Mouse (Mus musculus): Measurements from ENCODE around the gene Mfrp. TPM values are rescaled to one million over a fixed set of nuclear protein-coding genes. Genes with fewer than 3 reads are reported as not detected.

Mfrp gene
- polyA plus RNA-seq, 1 experiment from 2014 or later, result not detected

- Histone ChIP-seq H3K36me3 (ENCODE audit: inconsistent target) (no peaks in the 10 kb centered on the region), H3K79me2 (ENCODE audit: inconsistent target) (no peaks in the 10 kb centered on the region), H3K27ac (no peak overlapping the region), H3K4me3 (ENCODE audit: inconsistent target) (no peak overlapping the region)
- 84% methylated on average over 5 of the region's 5 CpGs for WGBS (ENCODE audit: missing documents)
Observed at GRCm38 (mm10) chr9:44125026-44125425, 23.5 kb downstream of the Mfrp start.

GRCm38 (mm10) chr9:44125546-44126428 lies 24.3 kb downstream of the Mfrp start:
- no peaks in the 10 kb centered on the region for H3K79me2 ChIP-seq (ENCODE audit: inconsistent target)
- no peak overlapping the region for H3K4me3 ChIP-seq (ENCODE audit: inconsistent target)
- H3K36me3 ChIP-seq (ENCODE audit: inconsistent target), result no peaks in the 10 kb centered on the region
- no peak overlapping the region for H3K27ac ChIP-seq
- WGBS (ENCODE audit: missing documents), result 44% methylated on average over 18 of the region's 18 CpGs

GRCm38 (mm10) chr9:44126746-44127145 lies 25.2 kb downstream of the Mfrp start:
- Histone ChIP-seq H3K4me3 (ENCODE audit: inconsistent target) (no peak overlapping the region), H3K36me3 (ENCODE audit: inconsistent target) (no peaks in the 10 kb centered on the region), H3K79me2 (ENCODE audit: inconsistent target) (no peaks in the 10 kb centered on the region), H3K27ac (no peak overlapping the region)
- WGBS (ENCODE audit: missing documents), result 57% methylated on average over 3 of the region's 3 CpGs

GRCm38 (mm10) chr9:44127351-44127801 lies 25.8 kb downstream of the Mfrp start:
- H3K4me3 ChIP-seq (ENCODE audit: inconsistent target), result no peak overlapping the region
- H3K36me3 ChIP-seq (ENCODE audit: inconsistent target), result no peaks in the 10 kb centered on the region
- H3K27ac ChIP-seq, result no peak overlapping the region
- no peaks in the 10 kb centered on the region for H3K79me2 ChIP-seq (ENCODE audit: inconsistent target)
- 75% methylated on average over 3 of the region's 3 CpGs for WGBS (ENCODE audit: missing documents)

GRCm38 (mm10) chr9:44129633-44130032 lies 28.1 kb downstream of the Mfrp start:
- Histone ChIP-seq H3K79me2 (ENCODE audit: inconsistent target) (no peaks in the 10 kb centered on the region), H3K4me3 (ENCODE audit: inconsistent target) (no peak overlapping the region; the same call in 1 of the 2 replicates), H3K27ac (no peak overlapping the region), H3K36me3 (ENCODE audit: inconsistent target) (no peaks in the 10 kb centered on the region)
- WGBS (ENCODE audit: missing documents), result 25% methylated on average over 9 of the region's 9 CpGs

- H3K36me3 ChIP-seq (ENCODE audit: inconsistent target), result no peaks in the 10 kb centered on the region
- no peak overlapping the region; the same call in 1 of the 2 replicates for H3K4me3 ChIP-seq (ENCODE audit: inconsistent target)
- WGBS (ENCODE audit: missing documents), result 3% methylated on average over 27 of the region's 27 CpGs
- H3K27ac ChIP-seq, result no peak overlapping the region
- no peaks in the 10 kb centered on the region for H3K79me2 ChIP-seq (ENCODE audit: inconsistent target)
Observed at GRCm38 (mm10) chr9:44130034-44130433, 28.5 kb downstream of the Mfrp start.

- Histone ChIP-seq H3K79me2 (ENCODE audit: inconsistent target) (no peaks in the 10 kb centered on the region), H3K4me3 (ENCODE audit: inconsistent target) (no peak overlapping the region), H3K27ac (no peak overlapping the region), H3K36me3 (ENCODE audit: inconsistent target) (no peaks in the 10 kb centered on the region)
- 32% methylated on average over 16 of the region's 19 CpGs for WGBS (ENCODE audit: missing documents)
Observed at GRCm38 (mm10) chr9:44130581-44131275, 29.2 kb downstream of the Mfrp start.

- Histone ChIP-seq H3K4me3 (ENCODE audit: inconsistent target) (no peak overlapping the region), H3K27ac (no peak overlapping the region), H3K36me3 (ENCODE audit: inconsistent target) (no peaks in the 10 kb centered on the region), H3K79me2 (ENCODE audit: inconsistent target) (no peaks in the 10 kb centered on the region)
- 39% methylated on average over 6 of the region's 7 CpGs for WGBS (ENCODE audit: missing documents)
Observed at GRCm38 (mm10) chr9:44131276-44131590, 29.7 kb downstream of the Mfrp start.

- H3K79me2 ChIP-seq (ENCODE audit: inconsistent target), result no peaks in the 10 kb centered on the region
- WGBS (ENCODE audit: missing documents), result 85% methylated on average over 5 of the region's 5 CpGs
- no peaks in the 10 kb centered on the region for H3K36me3 ChIP-seq (ENCODE audit: inconsistent target)
- H3K27ac ChIP-seq, result no peak overlapping the region
- H3K4me3 ChIP-seq (ENCODE audit: inconsistent target), result no peak overlapping the region
Observed at GRCm38 (mm10) chr9:44132200-44132599, 30.7 kb downstream of the Mfrp start.

- WGBS (ENCODE audit: missing documents), result 57% methylated on average over 2 of the region's 2 CpGs
- Histone ChIP-seq H3K36me3 (ENCODE audit: inconsistent target) (no peaks in the 10 kb centered on the region), H3K4me3 (ENCODE audit: inconsistent target) (no peak overlapping the region), H3K27ac (no peak overlapping the region), H3K79me2 (ENCODE audit: inconsistent target) (no peaks in the 10 kb centered on the region)
Observed at GRCm38 (mm10) chr9:44133287-44133686, 31.8 kb downstream of the Mfrp start.

GRCm38 (mm10) chr9:44134101-44134850 lies 32.7 kb downstream of the Mfrp start, which contains the start of gene Mcam:
Gene Mcam (plus strand): TSS chr9:44134469.
- no peaks in the 10 kb centered on the region for H3K36me3 ChIP-seq (ENCODE audit: inconsistent target)
- no peaks in the 10 kb centered on the region for H3K79me2 ChIP-seq (ENCODE audit: inconsistent target)
- WGBS (ENCODE audit: missing documents), result 2% methylated on average over 49 of the region's 55 CpGs
- H3K4me3 ChIP-seq (ENCODE audit: inconsistent target), result no peak within 1 kb of the TSS; the same call in 1 of the 2 replicates
- no peak within 1 kb of the TSS for H3K27ac ChIP-seq

GRCm38 (mm10) chr9:44134851-44135730 lies 33.6 kb downstream of the Mfrp start:
- H3K27ac ChIP-seq, result no peak overlapping the region
- no peaks in the 10 kb centered on the region for H3K79me2 ChIP-seq (ENCODE audit: inconsistent target)
- H3K36me3 ChIP-seq (ENCODE audit: inconsistent target), result no peaks in the 10 kb centered on the region
- no peak overlapping the region; the same call in 1 of the 2 replicates for H3K4me3 ChIP-seq (ENCODE audit: inconsistent target)
- WGBS (ENCODE audit: missing documents), result 7% methylated on average over 42 of the region's 49 CpGs

GRCm38 (mm10) chr9:44135731-44136411 lies 34.3 kb downstream of the Mfrp start:
- H3K27ac ChIP-seq, result no peak overlapping the region
- H3K79me2 ChIP-seq (ENCODE audit: inconsistent target), result no peaks in the 10 kb centered on the region
- 63% methylated on average over 7 of the region's 7 CpGs for WGBS (ENCODE audit: missing documents)
- no peak overlapping the region for H3K4me3 ChIP-seq (ENCODE audit: inconsistent target)
- no peaks in the 10 kb centered on the region for H3K36me3 ChIP-seq (ENCODE audit: inconsistent target)
